Mouse (Mus musculus) midbrain, postnatal 0 days (tissue): ENCODE data around the gene Cyp26a1. TPM values are rescaled to one million over a fixed set of nuclear protein-coding genes. Genes with fewer than 3 reads are reported as not detected.

Experiments
- ATAC-seq: fragments of 200-750 bp; cut with Nextera tagmentation; 2 replicates; pipeline ENCODE4 v1.8.0; 2017; ENCODE audit warnings: moderate number of reproducible peaks, mild to moderate bottlenecking, moderate TSS enrichment, moderate library complexity; ENCODE audit not compliant: low FRiP score
- DNase-seq: peaks from one replicate; pipeline ENCODE4 v3.0.0-alpha.2; 2015; ENCODE audit warnings: low spot score
- H3K27ac ChIP-seq: fragments of 300-500 bp; sonication (generic); 2 replicates; pipeline ENCODE4 v1.5.1; 2014; ENCODE audit warnings: low read depth, mild to moderate bottlenecking, low read length, mixed read lengths
- H3K27me3 ChIP-seq: fragments of 300-500 bp; sonication (generic); 2 replicates; pipeline ENCODE4 v1.6.1; 2014; ENCODE audit warnings: low read length, control low read depth, mixed read lengths; ENCODE audit not compliant: insufficient read depth
- H3K36me3 ChIP-seq: fragments of 300-500 bp; sonication (generic); 2 replicates; pipeline ENCODE4 v1.6.1; 2014; ENCODE audit warnings: low read length, control low read depth, mixed read lengths; ENCODE audit not compliant: insufficient read depth
- H3K4me1 ChIP-seq: fragments of 300-500 bp; sonication (generic); 2 replicates; pipeline ENCODE4 v1.6.1; 2014; ENCODE audit warnings: mild to moderate bottlenecking, control low read depth, antibody characterized with exemption, low read length, mixed read lengths; ENCODE audit not compliant: insufficient read depth
- H3K4me2 ChIP-seq: fragments of 300-500 bp; sonication (generic); 2 replicates; pipeline ENCODE4 v1.6.1; 2014; ENCODE audit warnings: low read depth, mild to moderate bottlenecking, low read length, mixed read lengths; ENCODE audit not compliant: poor library complexity, severe bottlenecking
- H3K4me3 ChIP-seq: fragments of 300-500 bp; sonication (generic); 2 replicates; pipeline ENCODE4 v1.5.1; 2014; ENCODE audit warnings: low read depth, mild to moderate bottlenecking, low read length, moderate library complexity
- H3K9ac ChIP-seq: fragments of 300-500 bp; sonication (generic); replicated peaks from 2 replicates; pipeline ENCODE4 v1.6.1; 2014; ENCODE audit warnings: mild to moderate bottlenecking, low read length, moderate library complexity, mixed read lengths; ENCODE audit not compliant: poor library complexity, severe bottlenecking
- H3K9me3 ChIP-seq: fragments of 300-500 bp; sonication (generic); 2 replicates; pipeline ENCODE4 v1.6.1; 2016; ENCODE audit warnings: low read length, control low read depth
- CTCF ChIP-seq: IDR thresholded peaks from 2 replicates; pipeline ENCODE4 v1.5.1; 2016; ENCODE audit warnings: antibody characterized with exemption, mild to moderate bottlenecking
- WGBS: fragments of 180-500 bp; shearing (Covaris S2); extraction: QIAGEN DNeasy Blood & Tissue Kit; methylation state at CpG from one replicate; pipeline ENCODE4 v1.1.7; 2014; 5-methylcytosine and 5-hydroxymethylcytosine counted together
- polyA plus RNA-seq: library from polyadenylated mRNA; unstranded; fragments of >200 nt; fragmentation: Nextera tagmentation; extraction: Ambion mirVana; gene quantifications from 2 replicates; pipeline ENCODE4 v1.2.1, GENCODE M21; 2015
- total RNA-seq: library from RNA; depleted of rRNA; stranded (reverse); fragments of >200 nt; gene quantifications from 2 replicates; pipeline ENCODE4 v1.2.3, GENCODE M21; 2014

The Cyp26a1 gene
- total and polyA plus RNA-seq, 2 experiments from 2014 or later: 0.11 TPM; not detected in 1

DNA sequence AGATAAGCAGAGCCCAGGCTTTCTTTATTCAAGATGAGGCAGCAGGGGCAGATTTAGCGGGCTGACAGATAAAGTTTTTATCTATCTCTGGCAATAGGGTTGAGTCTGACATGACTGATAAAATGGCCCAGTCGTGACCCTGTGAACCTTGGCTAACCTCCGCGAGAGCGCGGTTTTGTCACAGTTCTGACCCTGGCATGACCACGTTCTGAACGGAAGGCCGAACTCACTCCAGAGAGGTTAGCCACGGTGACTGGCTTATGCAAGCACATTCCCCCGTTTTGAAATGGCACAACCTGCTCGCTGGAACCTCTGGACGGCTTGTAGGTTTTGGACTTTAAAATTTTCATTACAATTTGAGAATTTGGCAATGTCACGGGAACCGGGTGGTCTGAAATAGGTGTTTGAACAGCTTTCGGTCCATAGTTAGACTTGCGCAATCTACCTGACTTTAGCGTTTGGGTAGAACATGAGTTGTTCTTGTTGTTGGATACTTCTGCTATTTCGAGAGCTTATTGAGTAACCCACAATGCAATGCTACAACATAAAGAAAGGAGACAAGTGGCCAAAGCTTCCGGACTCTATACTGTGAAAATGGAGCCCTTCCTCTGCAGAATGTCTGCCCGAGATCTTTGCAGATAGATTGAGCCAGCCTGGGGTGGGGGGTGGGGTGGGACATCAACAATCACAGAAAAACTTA lies 4.9 kb downstream of the Cyp26a1 start:
- no peak for TF ChIP-seq CTCF
- Histone ChIP-seq H3K9ac (no peak overlapping the region), H3K27ac (no peak overlapping the region), H3K27me3 (peaks cover 47% of the 10 kb centered on the region), H3K9me3 (no peaks in the 10 kb centered on the region), H3K4me3 (no peak overlapping the region), H3K4me2 (no peak overlapping the region), H3K36me3 (no peaks in the 10 kb centered on the region), H3K4me1 (peaks cover 7% of the 10 kb centered on the region; the same call in 1 of the 2 replicates)
- WGBS: 79% methylated on average over 21 of the region's 21 CpGs
- no peak for ATAC-seq
- DNase-seq: no peak

DNA sequence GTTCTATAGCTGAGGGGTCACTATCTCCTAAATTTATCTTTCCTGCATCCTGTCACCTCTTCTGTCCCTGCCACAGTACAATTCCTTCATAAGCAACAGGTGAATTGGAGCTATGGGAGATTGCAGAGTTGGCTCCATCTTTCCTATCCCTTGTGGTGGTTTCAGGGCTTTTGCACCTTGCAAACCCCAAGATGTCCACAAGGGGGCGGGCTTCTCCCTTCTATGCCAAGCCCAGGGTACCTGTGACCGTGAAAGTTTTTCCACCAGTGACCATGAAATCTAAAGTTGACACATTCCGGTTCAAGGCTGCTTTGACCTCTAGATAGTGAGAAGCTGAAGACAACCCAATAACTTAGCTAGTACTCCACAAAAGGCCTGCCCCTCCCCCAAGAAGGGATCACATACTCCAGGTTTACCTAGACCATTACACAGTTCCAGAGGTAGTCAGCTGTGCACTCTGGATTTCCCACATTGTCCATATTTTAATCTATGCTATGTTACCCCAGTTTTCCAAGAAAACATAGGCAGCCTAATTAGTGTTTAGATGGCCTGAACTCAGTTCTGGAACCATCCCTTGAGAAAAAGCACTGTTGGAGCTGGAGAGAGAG lies 6.4 kb downstream of the Cyp26a1 start:
- WGBS: 4% methylated on average over 3 of the region's 3 CpGs
- peak; percentile 87 for TF ChIP-seq CTCF
- no peaks in the 10 kb centered on the region for H3K9me3 ChIP-seq
- H3K27me3 ChIP-seq: peaks cover 32% of the 10 kb centered on the region
- H3K4me2 ChIP-seq: no peak overlapping the region
- no peaks in the 10 kb centered on the region for H3K4me1 ChIP-seq
- no peak overlapping the region for H3K4me3 ChIP-seq
- DNase-seq: peak; percentile 66
- peak; percentile 16; the same call in 1 of the 2 replicates for ATAC-seq
- no peak overlapping the region for H3K27ac ChIP-seq
- no peaks in the 10 kb centered on the region for H3K36me3 ChIP-seq
- no peak overlapping the region for H3K9ac ChIP-seq

DNA sequence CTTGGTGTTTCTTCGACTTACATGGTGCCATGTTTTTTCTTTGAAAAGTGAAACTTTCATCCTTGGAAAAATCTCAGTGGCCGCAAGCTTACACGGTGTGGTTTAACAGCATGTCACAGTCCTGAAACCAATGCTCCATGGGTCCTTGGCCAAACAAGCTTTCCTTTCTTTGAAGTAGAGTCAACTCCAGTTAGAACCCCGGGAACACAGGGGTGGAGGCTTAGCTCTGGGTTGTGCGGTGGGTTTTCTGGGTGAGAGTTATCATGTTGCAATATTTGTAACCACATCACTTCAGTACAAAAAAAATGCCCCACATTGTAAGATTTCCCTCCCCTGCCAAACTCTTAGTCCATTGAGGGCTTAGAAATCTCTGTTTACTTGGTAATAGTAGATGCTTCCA lies 8.1 kb downstream of the Cyp26a1 start:
- no peak overlapping the region for H3K9ac ChIP-seq
- peaks cover 15% of the 10 kb centered on the region for H3K27me3 ChIP-seq
- TF ChIP-seq CTCF: no peak
- 90% methylated on average over 5 of the region's 5 CpGs for WGBS
- no peaks in the 10 kb centered on the region for H3K4me1 ChIP-seq
- no peak for ATAC-seq
- DNase-seq: no peak
- H3K27ac ChIP-seq: no peak overlapping the region
- no peaks in the 10 kb centered on the region for H3K36me3 ChIP-seq
- no peak overlapping the region for H3K4me2 ChIP-seq
- no peaks in the 10 kb centered on the region for H3K9me3 ChIP-seq
- H3K4me3 ChIP-seq: no peak overlapping the region

DNA sequence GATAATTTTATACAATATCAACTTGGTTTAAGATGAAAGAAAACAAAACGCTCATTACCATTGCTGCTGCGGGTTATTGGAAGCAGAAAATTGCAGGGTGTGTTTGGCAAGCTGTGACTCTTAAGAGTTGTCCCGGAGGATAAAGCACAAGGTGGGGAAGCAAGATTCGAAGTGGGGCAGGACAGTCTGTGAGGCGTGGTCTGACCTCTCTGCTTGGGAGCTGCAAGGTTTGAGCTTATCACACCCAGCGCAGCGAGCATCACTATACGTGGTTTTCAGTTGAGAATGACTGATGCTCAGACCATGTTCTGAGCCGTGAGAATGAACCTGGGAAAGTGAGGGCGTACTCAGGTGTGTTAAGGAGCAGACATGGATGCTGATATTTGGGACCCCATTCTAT lies 17.1 kb downstream of the Cyp26a1 start:
- no peak for TF ChIP-seq CTCF
- Histone ChIP-seq H3K4me1 (no peaks in the 10 kb centered on the region), H3K27me3 (no peaks in the 10 kb centered on the region), H3K9ac (no peak overlapping the region), H3K9me3 (no peaks in the 10 kb centered on the region), H3K4me3 (no peak overlapping the region), H3K27ac (no peak overlapping the region), H3K36me3 (no peaks in the 10 kb centered on the region), H3K4me2 (no peak overlapping the region)
- WGBS: 73% methylated on average over 10 of the region's 10 CpGs
- ATAC-seq: no peak
- no peak for DNase-seq

DNA sequence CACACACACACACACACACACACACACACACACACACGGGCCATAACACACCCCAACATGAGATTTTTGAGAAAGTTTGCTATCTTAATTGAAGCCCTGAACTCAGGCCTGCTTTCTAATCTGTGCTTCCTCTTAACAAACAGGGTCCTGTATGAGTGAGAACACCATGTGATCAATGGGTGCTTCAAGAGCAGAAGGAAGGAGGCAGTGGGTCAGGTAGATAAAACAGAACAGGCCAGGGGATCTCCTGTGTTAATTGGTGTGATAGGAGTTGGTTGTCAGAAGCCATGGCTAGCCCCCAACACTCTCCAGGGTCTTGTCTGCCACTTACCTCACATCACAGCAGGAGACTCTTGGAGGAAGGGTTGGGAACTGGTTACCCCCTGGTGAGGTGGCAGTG lies 18.4 kb downstream of the Cyp26a1 start:
- 91% methylated on average over 1 of the region's 1 CpGs for WGBS
- H3K27me3 ChIP-seq: no peaks in the 10 kb centered on the region
- H3K36me3 ChIP-seq: no peaks in the 10 kb centered on the region
- ATAC-seq (no peak), DNase-seq (no peak)
- H3K4me3 ChIP-seq: no peak overlapping the region
- no peaks in the 10 kb centered on the region for H3K4me1 ChIP-seq
- no peak overlapping the region for H3K27ac ChIP-seq
- TF ChIP-seq CTCF: no peak
- no peak overlapping the region for H3K9ac ChIP-seq
- no peaks in the 10 kb centered on the region for H3K9me3 ChIP-seq
- no peak overlapping the region for H3K4me2 ChIP-seq

DNA sequence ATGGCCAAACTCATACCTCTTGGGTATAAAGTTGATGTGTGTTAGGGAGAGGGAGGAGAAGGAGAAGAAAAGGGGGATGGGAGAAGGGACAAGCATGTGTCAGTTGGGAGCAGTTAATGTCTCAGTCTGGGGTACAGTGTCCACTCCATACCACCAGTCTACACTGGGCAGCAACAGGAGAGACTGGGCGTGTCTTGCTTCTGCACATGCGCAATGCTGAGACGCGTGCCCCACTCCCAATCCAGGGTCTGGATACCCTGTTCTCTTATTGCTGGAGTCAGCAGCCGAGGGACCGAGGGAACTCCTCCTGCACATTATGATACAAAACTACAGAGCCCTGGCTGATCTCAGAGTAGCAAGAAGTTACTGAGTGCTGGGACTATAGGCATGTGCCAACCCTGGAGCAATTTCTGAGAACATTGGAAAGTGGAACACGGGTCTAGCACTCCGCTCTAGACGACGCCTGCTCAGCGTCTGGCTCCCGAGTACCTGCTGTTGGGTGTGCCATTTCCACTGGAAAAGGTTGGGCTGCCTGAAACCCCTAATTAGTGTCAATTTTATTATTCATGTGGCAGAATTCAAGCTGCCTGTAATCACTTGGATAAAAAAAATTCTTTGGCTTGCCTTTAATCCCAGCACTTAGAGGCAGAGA lies 19.1 kb downstream of the Cyp26a1 start:
- H3K27me3 ChIP-seq: no peaks in the 10 kb centered on the region
- no peak overlapping the region for H3K4me2 ChIP-seq
- TF ChIP-seq CTCF: no peak
- DNase-seq (no peak), ATAC-seq (no peak)
- no peak overlapping the region for H3K4me3 ChIP-seq
- 83% methylated on average over 12 of the region's 12 CpGs for WGBS
- H3K36me3 ChIP-seq: no peaks in the 10 kb centered on the region
- H3K27ac ChIP-seq: no peak overlapping the region
- no peaks in the 10 kb centered on the region for H3K4me1 ChIP-seq
- no peak overlapping the region for H3K9ac ChIP-seq
- no peaks in the 10 kb centered on the region for H3K9me3 ChIP-seq
